Mouse (Mus musculus) liver, adult 2 months (tissue): ENCODE results near the gene Tmem252. TPM values are rescaled to one million over a fixed set of nuclear protein-coding genes. Genes with fewer than 3 reads are reported as not detected.
A peak's percentile ranks its signal among the peaks of the same experiment; 100 is the strongest.

ENCODE experiments used
- DNase-seq: peaks from one replicate; pipeline ENCODE4 v3.0.0-alpha.2; 2011; ENCODE audit warnings: low read depth, low spot score; ENCODE audit errors: extremely low read depth
- H3K27ac ChIP-seq: fragments of 200-500 bp; replicated peaks from 2 replicates; pipeline ENCODE4 v1.5.1; 2012; ENCODE audit warnings: low read depth, mild to moderate bottlenecking, control low read depth, inconsistent platforms, low read length; ENCODE audit not compliant: insufficient read depth
- H3K27me3 ChIP-seq: fragments of 200-500 bp; 2 replicates; pipeline ENCODE4 v1.6.1; 2012; ENCODE audit warnings: mild to moderate bottlenecking, moderate library complexity, low read length, inconsistent platforms; ENCODE audit not compliant: control insufficient read depth, insufficient read depth
- H3K36me3 ChIP-seq: fragments of 200-500 bp; 2 replicates; pipeline ENCODE4 v1.6.1; 2012; ENCODE audit warnings: low read length, inconsistent platforms; ENCODE audit not compliant: control insufficient read depth, insufficient read depth
- H3K4me1 ChIP-seq: fragments of 200-500 bp; 2 replicates; pipeline ENCODE4 v1.6.1; 2011; ENCODE audit warnings: low read length; ENCODE audit not compliant: control insufficient read depth, insufficient read depth
- H3K4me3 ChIP-seq: fragments of 200-500 bp; 2 replicates; pipeline ENCODE4 v1.5.1; 2011; ENCODE audit warnings: low read depth, mild to moderate bottlenecking, control low read depth, low read length, moderate library complexity; ENCODE audit not compliant: insufficient read depth
- H3K79me2 ChIP-seq: fragments of 200-500 bp; 2 replicates; pipeline ENCODE4 v1.6.1; 2012; ENCODE audit warnings: inconsistent platforms, mild to moderate bottlenecking, low read length, moderate library complexity; ENCODE audit not compliant: control insufficient read depth, insufficient read depth
- H3K9ac ChIP-seq: fragments of 200-500 bp; 2 replicates; pipeline ENCODE4 v1.6.1; 2012; ENCODE audit warnings: low read depth, mild to moderate bottlenecking, control low read depth, inconsistent platforms, low read length
- CTCF ChIP-seq: fragments of 200-500 bp; IDR thresholded peaks from 2 replicates; pipeline ENCODE4 v1.5.1; 2011; ENCODE audit warnings: low read depth, low read length, control low read depth
- POLR2A ChIP-seq: fragments of 200-500 bp; IDR thresholded peaks from 2 replicates; pipeline ENCODE4 v1.6.1; 2011; ENCODE audit warnings: low read length, control low read depth; ENCODE audit not compliant: insufficient read depth; ENCODE audit errors: extremely low read depth
- WGBS: fragments of 180-500 bp; shearing (Covaris S2); methylation state at CpG from one replicate; pipeline ENCODE4 v1.1.7; 2018; 5-methylcytosine and 5-hydroxymethylcytosine counted together
- polyA plus RNA-seq: library from polyadenylated mRNA; depleted of rRNA; stranded (reverse); fragments of >200 nt; gene quantifications from 2 replicates; pipeline ENCODE4 v1.2.3, GENCODE M21; 2012
- total RNA-seq: library from RNA; depleted of rRNA; stranded (reverse); fragments of >200 nt; gene quantifications from 2 replicates; pipeline ENCODE4 v1.2.3, GENCODE M21; 2014

The Tmem252 gene
- total and polyA plus RNA-seq, 2 experiments = under 0.01 TPM; not detected in 1

DNA sequence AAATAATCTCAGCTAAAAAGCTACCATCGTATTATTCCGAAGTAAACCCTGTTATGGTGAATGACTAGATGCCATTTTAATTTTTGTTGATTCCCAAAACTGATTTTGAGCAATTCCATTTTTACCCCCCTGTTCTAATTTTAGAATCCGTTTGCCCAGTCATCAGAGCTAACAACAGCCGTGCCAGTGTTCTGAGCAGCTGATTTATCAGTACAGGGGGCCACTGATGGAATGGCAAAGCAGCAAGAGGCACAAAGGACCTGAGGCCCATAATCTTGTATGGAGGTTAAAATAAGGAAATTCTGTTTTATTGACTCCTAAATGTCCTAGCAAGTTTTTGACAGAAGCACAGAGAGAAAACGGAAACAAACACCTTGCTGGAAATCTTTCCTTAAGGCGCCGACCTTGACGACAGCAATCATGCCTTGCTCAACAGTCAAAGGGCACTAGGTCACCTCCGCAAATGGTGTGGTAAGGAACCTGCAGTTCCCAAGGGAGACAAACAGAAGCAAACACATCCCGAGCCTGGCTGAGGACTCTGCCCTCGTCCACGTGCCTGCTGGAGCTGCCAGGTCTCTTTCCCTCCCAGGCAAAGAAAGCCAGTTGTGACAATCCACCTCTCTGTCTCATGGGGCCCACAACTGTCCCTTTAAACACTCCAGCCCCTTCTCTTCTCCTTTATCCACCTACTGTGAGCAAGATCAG is 9.4 kb downstream of the Tmem252 start:
- no peak overlapping the region for H3K27ac ChIP-seq
- DNase-seq = peak; percentile 88

DNA sequence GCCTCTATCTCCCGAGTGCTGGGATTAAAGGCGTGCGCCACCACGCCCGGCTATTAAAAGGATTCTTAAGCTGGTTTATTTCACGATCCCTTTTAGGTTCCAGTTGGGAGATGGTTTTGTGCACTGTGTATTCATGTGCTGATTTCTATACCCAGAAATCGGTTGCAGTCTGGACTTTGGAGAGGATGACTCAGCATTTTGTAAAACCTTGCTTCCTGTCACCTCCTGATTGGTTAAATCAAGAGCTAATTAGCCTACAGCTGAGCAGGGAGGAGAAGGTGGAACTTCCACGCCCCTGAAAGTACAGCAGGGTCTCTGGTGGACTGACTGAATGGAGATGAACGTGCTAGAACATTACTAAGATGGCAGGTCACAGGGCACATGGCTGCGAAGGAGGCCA is 12.6 kb downstream of the Tmem252 start:
- Histone ChIP-seq H3K36me3 (no peaks in the 10 kb centered on the region), H3K27me3 (no peaks in the 10 kb centered on the region), H3K27ac (no peak overlapping the region), H3K9ac (no peak overlapping the region), H3K4me3 (no peak overlapping the region), H3K79me2 (no peaks in the 10 kb centered on the region), H3K4me1 (peaks cover 10% of the 10 kb centered on the region)
- no peak for TF ChIP-seq POLR2A
- TF ChIP-seq CTCF = no peak
- 92% methylated on average over 10 of the region's 10 CpGs for WGBS
- no peak for DNase-seq

More for the DNA sequence above, 9.4 kb downstream of the Tmem252 start:
- Histone ChIP-seq H3K27me3 (no peaks in the 10 kb centered on the region), H3K4me3 (no peak overlapping the region), H3K9ac (no peak overlapping the region), H3K4me1 (peaks cover 2% of the 10 kb centered on the region; the same call in 1 of the 2 replicates), H3K79me2 (no peaks in the 10 kb centered on the region), H3K36me3 (no peaks in the 10 kb centered on the region)
- 29% methylated on average over 12 of the region's 12 CpGs for WGBS
- no peak for TF ChIP-seq CTCF
- TF ChIP-seq POLR2A = no peak

DNA sequence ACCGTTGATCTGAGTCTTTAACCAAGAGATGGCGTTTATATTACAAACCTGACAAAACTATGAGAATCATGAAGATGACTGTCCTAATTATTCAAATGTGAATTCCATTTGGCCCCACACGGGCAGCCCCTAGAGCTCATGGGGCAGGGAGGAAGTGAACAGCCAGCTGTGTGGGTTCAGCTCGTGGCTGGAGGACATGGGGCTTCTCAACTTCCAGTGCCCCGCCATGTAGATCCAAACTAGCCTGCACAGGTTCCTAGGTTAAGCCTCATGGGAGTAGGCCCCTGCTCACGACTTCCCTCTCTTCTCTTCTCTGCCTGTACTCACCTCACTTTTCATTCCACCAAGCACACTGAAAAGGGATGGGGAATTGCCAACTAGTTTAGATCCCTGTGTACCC is 14.5 kb downstream of the Tmem252 start:
- Histone ChIP-seq H3K36me3 (no peaks in the 10 kb centered on the region), H3K4me3 (no peak overlapping the region), H3K27ac (no peak overlapping the region), H3K4me1 (peaks cover 9% of the 10 kb centered on the region), H3K79me2 (no peaks in the 10 kb centered on the region), H3K9ac (no peak overlapping the region), H3K27me3 (no peaks in the 10 kb centered on the region)
- WGBS = 87% methylated on average over 6 of the region's 6 CpGs
- no peak for DNase-seq
- TF ChIP-seq CTCF (no peak), POLR2A (no peak)

DNA sequence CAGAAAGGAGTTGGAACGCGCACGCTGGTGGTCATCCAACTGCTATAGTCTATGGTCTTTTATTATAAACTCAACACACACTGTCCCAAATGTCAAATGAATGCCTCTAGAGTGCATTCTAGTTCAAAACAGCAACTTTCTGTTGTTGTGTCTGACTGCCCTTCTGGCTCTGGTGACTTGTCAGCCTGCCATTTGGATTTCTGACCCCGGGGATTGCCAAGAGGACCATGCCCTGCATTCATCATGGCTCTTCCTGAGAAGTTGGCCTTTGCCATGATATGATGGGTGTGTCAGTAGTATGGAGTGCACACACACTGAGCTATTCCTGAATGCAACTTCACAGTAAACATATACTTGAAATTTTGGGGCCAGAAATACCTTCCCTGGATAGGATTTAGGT is 15.7 kb downstream of the Tmem252 start:
- Histone ChIP-seq H3K27me3 (no peaks in the 10 kb centered on the region), H3K9ac (no peak overlapping the region), H3K36me3 (no peaks in the 10 kb centered on the region), H3K79me2 (no peaks in the 10 kb centered on the region), H3K4me3 (no peak overlapping the region), H3K27ac (no peak overlapping the region), H3K4me1 (peaks cover 9% of the 10 kb centered on the region)
- TF ChIP-seq CTCF = no peak
- no peak for TF ChIP-seq POLR2A
- 78% methylated on average over 4 of the region's 4 CpGs for WGBS
- DNase-seq = peak; percentile 86

DNA sequence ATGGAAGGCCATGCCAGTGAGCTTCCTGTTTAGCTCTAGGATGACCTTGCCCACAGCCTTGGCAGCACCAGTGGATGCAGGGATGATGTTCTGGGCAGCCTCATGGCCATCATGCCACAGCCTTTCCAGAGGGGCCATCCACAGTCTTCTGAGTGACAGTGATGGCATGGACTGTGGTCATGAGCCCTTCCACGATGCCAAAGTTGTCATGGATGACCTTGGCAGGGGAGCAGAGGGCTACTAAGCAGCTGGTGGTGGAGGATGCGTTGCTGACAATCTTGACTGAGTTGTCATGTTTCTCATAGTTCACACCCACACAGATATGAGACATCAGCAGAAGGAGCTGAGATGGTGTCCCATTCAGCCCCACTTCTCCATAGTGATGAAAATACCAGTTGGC is 18.9 kb downstream of the Tmem252 start:
- TF ChIP-seq CTCF = no peak
- TF ChIP-seq POLR2A = no peak
- no peak overlapping the region for H3K9ac ChIP-seq
- H3K27me3 ChIP-seq = no peaks in the 10 kb centered on the region
- DNase-seq = no peak
- WGBS = 89% methylated on average over 2 of the region's 2 CpGs
- no peaks in the 10 kb centered on the region for H3K79me2 ChIP-seq
- no peak overlapping the region for H3K27ac ChIP-seq
- peaks cover 9% of the 10 kb centered on the region for H3K4me1 ChIP-seq
- H3K36me3 ChIP-seq = no peaks in the 10 kb centered on the region
- H3K4me3 ChIP-seq = no peak overlapping the region

DNA sequence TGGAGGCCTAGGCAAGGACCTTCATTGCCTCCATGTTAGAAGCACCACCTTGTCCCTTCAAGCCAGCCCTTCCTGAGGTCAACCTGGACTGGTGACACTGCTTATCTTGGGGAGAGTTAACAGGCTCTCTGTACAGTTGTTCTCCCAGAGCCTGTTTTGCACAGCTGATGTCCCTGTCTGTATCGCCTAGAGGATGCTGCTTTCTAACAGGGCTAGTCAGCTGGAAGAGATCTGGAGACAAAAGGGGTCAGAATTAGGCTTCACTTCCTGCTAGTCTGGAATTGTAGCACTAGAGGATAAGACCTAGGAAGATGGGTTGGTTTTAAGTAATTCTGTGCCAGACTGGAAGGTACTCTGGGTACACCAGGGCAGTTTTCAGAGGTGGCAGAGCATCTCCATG is 24.1 kb downstream of the Tmem252 start:
- no peak for TF ChIP-seq CTCF
- TF ChIP-seq POLR2A = no peak
- Histone ChIP-seq H3K27me3 (no peaks in the 10 kb centered on the region), H3K36me3 (no peaks in the 10 kb centered on the region), H3K9ac (no peak overlapping the region), H3K4me3 (no peak overlapping the region), H3K79me2 (no peaks in the 10 kb centered on the region), H3K4me1 (no peaks in the 10 kb centered on the region; the same call in 1 of the 2 replicates), H3K27ac (no peak overlapping the region)
- 81% methylated on average over 1 of the region's 1 CpGs for WGBS
- no peak for DNase-seq
